Mouse (Mus musculus): Measurements from ENCODE around the gene Fance. TPM values are rescaled to one million over a fixed set of nuclear protein-coding genes. Genes with fewer than 3 reads are reported as not detected.

Fance gene
- polyA plus RNA-seq (2014; fragmentation: Nextera tagmentation; extraction: Ambion mirVana): 18.5 and 19.5 TPM in 2 replicates

- H3K27me3 ChIP-seq (ENCODE audit: control insufficient read depth, insufficient read depth, low read length): no peaks in the 10 kb centered on the region
- peak within 1 kb of the TSS; percentile 89 for H3K4me2 ChIP-seq
- H3K36me3 ChIP-seq (ENCODE audit: control insufficient read depth, insufficient read depth, low read length): peaks cover 3% of the 10 kb centered on the region; the same call in 1 of the 2 replicates
- WGBS: under 1% methylated on average over 54 of the region's 69 CpGs
- H3K4me3 ChIP-seq (ENCODE audit: low read depth, low read length): peak within 1 kb of the TSS; percentile 84
- DNase-seq (ENCODE audit: low spot score, missing footprints) (peak; percentile 100), ATAC-seq (ENCODE audit: low FRiP score) (peak; percentile 99)
- peak within 1 kb of the TSS; percentile 69 for H3K27ac ChIP-seq (ENCODE audit: low read depth, low read length)
- H3K4me1 ChIP-seq (ENCODE audit: control insufficient read depth, insufficient read depth, low read length): peaks cover 14% of the 10 kb centered on the region
- H3K9me3 ChIP-seq (ENCODE audit: control insufficient read depth, low read length): no peaks in the 10 kb centered on the region
- H3K9ac ChIP-seq (ENCODE audit: low read length): peak within 1 kb of the TSS; percentile 91
Measured at GRCm38 (mm10) chr17:28313212-28313879, at the start of gene Fance. TSS of gene Fance (plus strand) at chr17:28313519.

- no peak overlapping the region for H3K4me3 ChIP-seq (ENCODE audit: low read depth, low read length)
- 87% methylated on average over 5 of the region's 5 CpGs for WGBS
Measured at GRCm38 (mm10) chr17:28267251-28267650, 46.1 kb upstream of the Fance start.

GRCm38 (mm10) chr17:28270165-28270564 is 43.2 kb upstream of the Fance start:
- ATAC-seq (ENCODE audit: low FRiP score) (no peak), DNase-seq (ENCODE audit: low spot score, missing footprints) (no peak)
- Histone ChIP-seq H3K4me3 (ENCODE audit: low read depth, low read length) (no peak overlapping the region), H3K27ac (ENCODE audit: low read depth, low read length) (no peak overlapping the region), H3K27me3 (ENCODE audit: control insufficient read depth, insufficient read depth, low read length) (no peaks in the 10 kb centered on the region), H3K4me1 (ENCODE audit: control insufficient read depth, insufficient read depth, low read length) (no peaks in the 10 kb centered on the region), H3K9me3 (ENCODE audit: control insufficient read depth, low read length) (no peaks in the 10 kb centered on the region), H3K4me2 (no peak overlapping the region), H3K36me3 (ENCODE audit: control insufficient read depth, insufficient read depth, low read length) (no peaks in the 10 kb centered on the region), H3K9ac (ENCODE audit: low read length) (no peak overlapping the region)
- 83% methylated on average over 13 of the region's 13 CpGs for WGBS

More at GRCm38 (mm10) chr17:28267251-28267650, 46.1 kb upstream of the Fance start:
- H3K27ac ChIP-seq (ENCODE audit: low read depth, low read length): no peak overlapping the region
- no peaks in the 10 kb centered on the region for H3K9me3 ChIP-seq (ENCODE audit: control insufficient read depth, low read length)
- ATAC-seq (ENCODE audit: low FRiP score): no peak
- no peak overlapping the region for H3K9ac ChIP-seq (ENCODE audit: low read length)
- no peaks in the 10 kb centered on the region for H3K27me3 ChIP-seq (ENCODE audit: control insufficient read depth, insufficient read depth, low read length)
- no peak for DNase-seq (ENCODE audit: low spot score, missing footprints)
- no peaks in the 10 kb centered on the region for H3K36me3 ChIP-seq (ENCODE audit: control insufficient read depth, insufficient read depth, low read length)
- no peaks in the 10 kb centered on the region for H3K4me1 ChIP-seq (ENCODE audit: control insufficient read depth, insufficient read depth, low read length)
- no peak overlapping the region for H3K4me2 ChIP-seq

- Histone ChIP-seq H3K4me1 (ENCODE audit: control insufficient read depth, insufficient read depth, low read length) (no peaks in the 10 kb centered on the region), H3K9me3 (ENCODE audit: control insufficient read depth, low read length) (no peaks in the 10 kb centered on the region), H3K27ac (ENCODE audit: low read depth, low read length) (no peak overlapping the region), H3K4me2 (no peak overlapping the region), H3K9ac (ENCODE audit: low read length) (no peak overlapping the region), H3K4me3 (ENCODE audit: low read depth, low read length) (no peak overlapping the region), H3K36me3 (ENCODE audit: control insufficient read depth, insufficient read depth, low read length) (no peaks in the 10 kb centered on the region), H3K27me3 (ENCODE audit: control insufficient read depth, insufficient read depth, low read length) (no peaks in the 10 kb centered on the region)
- ATAC-seq (ENCODE audit: low FRiP score): no peak
- WGBS: 78% methylated on average over 12 of the region's 12 CpGs
- DNase-seq (ENCODE audit: low spot score, missing footprints): no peak
Measured at GRCm38 (mm10) chr17:28271537-28272266, 41.6 kb upstream of the Fance start.

- H3K27me3 ChIP-seq (ENCODE audit: control insufficient read depth, insufficient read depth, low read length): no peaks in the 10 kb centered on the region
- H3K4me2 ChIP-seq: no peak overlapping the region
- H3K9me3 ChIP-seq (ENCODE audit: control insufficient read depth, low read length): no peaks in the 10 kb centered on the region
- H3K4me1 ChIP-seq (ENCODE audit: control insufficient read depth, insufficient read depth, low read length): no peaks in the 10 kb centered on the region
- ATAC-seq (ENCODE audit: low FRiP score): no peak
- H3K36me3 ChIP-seq (ENCODE audit: control insufficient read depth, insufficient read depth, low read length): no peaks in the 10 kb centered on the region
- no peak for DNase-seq (ENCODE audit: low spot score, missing footprints)
- WGBS: 88% methylated on average over 9 of the region's 9 CpGs
- H3K4me3 ChIP-seq (ENCODE audit: low read depth, low read length): no peak overlapping the region
- H3K9ac ChIP-seq (ENCODE audit: low read length): no peak overlapping the region
- no peak overlapping the region for H3K27ac ChIP-seq (ENCODE audit: low read depth, low read length)
Measured at GRCm38 (mm10) chr17:28272281-28272680, 41.0 kb upstream of the Fance start.

- Histone ChIP-seq H3K27ac (ENCODE audit: low read depth, low read length) (no peak overlapping the region), H3K9me3 (ENCODE audit: control insufficient read depth, low read length) (no peaks in the 10 kb centered on the region), H3K4me3 (ENCODE audit: low read depth, low read length) (no peak overlapping the region), H3K27me3 (ENCODE audit: control insufficient read depth, insufficient read depth, low read length) (no peaks in the 10 kb centered on the region), H3K4me2 (no peak overlapping the region), H3K9ac (ENCODE audit: low read length) (no peak overlapping the region), H3K36me3 (ENCODE audit: control insufficient read depth, insufficient read depth, low read length) (no peaks in the 10 kb centered on the region), H3K4me1 (ENCODE audit: control insufficient read depth, insufficient read depth, low read length) (no peaks in the 10 kb centered on the region)
- DNase-seq (ENCODE audit: low spot score, missing footprints): no peak
- no peak for ATAC-seq (ENCODE audit: low FRiP score)
- 84% methylated on average over 6 of the region's 6 CpGs for WGBS
Measured at GRCm38 (mm10) chr17:28272837-28273236, 40.5 kb upstream of the Fance start.

- H3K4me1 ChIP-seq (ENCODE audit: control insufficient read depth, insufficient read depth, low read length): no peaks in the 10 kb centered on the region
- no peaks in the 10 kb centered on the region for H3K36me3 ChIP-seq (ENCODE audit: control insufficient read depth, insufficient read depth, low read length)
- no peak overlapping the region for H3K4me2 ChIP-seq
- DNase-seq (ENCODE audit: low spot score, missing footprints) (no peak), ATAC-seq (ENCODE audit: low FRiP score) (no peak)
- H3K27me3 ChIP-seq (ENCODE audit: control insufficient read depth, insufficient read depth, low read length): no peaks in the 10 kb centered on the region
- no peak overlapping the region for H3K9ac ChIP-seq (ENCODE audit: low read length)
- no peaks in the 10 kb centered on the region for H3K9me3 ChIP-seq (ENCODE audit: control insufficient read depth, low read length)
- no peak overlapping the region for H3K4me3 ChIP-seq (ENCODE audit: low read depth, low read length)
- WGBS: 87% methylated on average over 3 of the region's 3 CpGs
- H3K27ac ChIP-seq (ENCODE audit: low read depth, low read length): no peak overlapping the region
Measured at GRCm38 (mm10) chr17:28274739-28275138, 38.6 kb upstream of the Fance start.

GRCm38 (mm10) chr17:28277226-28277625 is 36.1 kb upstream of the Fance start:
- H3K4me2 ChIP-seq: no peak overlapping the region
- H3K9me3 ChIP-seq (ENCODE audit: control insufficient read depth, low read length): no peaks in the 10 kb centered on the region
- peaks cover 3% of the 10 kb centered on the region; the same call in 1 of the 2 replicates for H3K4me1 ChIP-seq (ENCODE audit: control insufficient read depth, insufficient read depth, low read length)
- ATAC-seq (ENCODE audit: low FRiP score) (no peak), DNase-seq (ENCODE audit: low spot score, missing footprints) (no peak)
- no peaks in the 10 kb centered on the region for H3K36me3 ChIP-seq (ENCODE audit: control insufficient read depth, insufficient read depth, low read length)
- H3K27me3 ChIP-seq (ENCODE audit: control insufficient read depth, insufficient read depth, low read length): no peaks in the 10 kb centered on the region
- no peak overlapping the region for H3K27ac ChIP-seq (ENCODE audit: low read depth, low read length)
- no peak overlapping the region for H3K4me3 ChIP-seq (ENCODE audit: low read depth, low read length)
- WGBS: 74% methylated on average over 14 of the region's 14 CpGs
- H3K9ac ChIP-seq (ENCODE audit: low read length): no peak overlapping the region

GRCm38 (mm10) chr17:28277721-28278120 is 35.6 kb upstream of the Fance start:
- H3K4me1 ChIP-seq (ENCODE audit: control insufficient read depth, insufficient read depth, low read length): peaks cover 3% of the 10 kb centered on the region; the same call in 1 of the 2 replicates
- H3K4me2 ChIP-seq: no peak overlapping the region
- H3K27ac ChIP-seq (ENCODE audit: low read depth, low read length): no peak overlapping the region
- no peak overlapping the region for H3K4me3 ChIP-seq (ENCODE audit: low read depth, low read length)
- 72% methylated on average over 10 of the region's 10 CpGs for WGBS
- no peak for DNase-seq (ENCODE audit: low spot score, missing footprints)
- no peaks in the 10 kb centered on the region for H3K36me3 ChIP-seq (ENCODE audit: control insufficient read depth, insufficient read depth, low read length)
- no peaks in the 10 kb centered on the region for H3K9me3 ChIP-seq (ENCODE audit: control insufficient read depth, low read length)
- H3K9ac ChIP-seq (ENCODE audit: low read length): no peak overlapping the region
- H3K27me3 ChIP-seq (ENCODE audit: control insufficient read depth, insufficient read depth, low read length): no peaks in the 10 kb centered on the region
- no peak for ATAC-seq (ENCODE audit: low FRiP score)

All from midbrain, embryonic 11.5 days (tissue).